Mouse (Mus musculus): Measurements from ENCODE around the gene Abhd15. TPM values are rescaled to one million over a fixed set of nuclear protein-coding genes. Genes with fewer than 3 reads are reported as not detected.

Gene Abhd15
- polyA plus RNA-seq, 1 experiment from 2014 or later: 1.9 TPM

GRCm38 (mm10) chr11:77513811-77514170 lies 1.1 kb upstream of the Abhd15 start:
- H3K9me3 ChIP-seq (ENCODE audit: control insufficient read depth, low read length): no peaks in the 10 kb centered on the region
- peaks cover 30% of the 10 kb centered on the region for H3K4me1 ChIP-seq (ENCODE audit: control insufficient read depth, insufficient read depth, low read length)
- no peak for ATAC-seq (ENCODE audit: low FRiP score)

GRCm38 (mm10) chr11:77514281-77514831 lies 565 bp upstream of the Abhd15 start:
- Histone ChIP-seq H3K27ac (ENCODE audit: low read depth, low read length) (no peak overlapping the region), H3K36me3 (ENCODE audit: control insufficient read depth, insufficient read depth, low read length) (no peaks in the 10 kb centered on the region), H3K4me3 (ENCODE audit: low read depth, low read length) (peak overlapping the region; percentile 41), H3K4me2 (peak overlapping the region; percentile 81), H3K27me3 (ENCODE audit: control insufficient read depth, insufficient read depth, low read length) (peaks cover 14% of the 10 kb centered on the region), H3K9me3 (ENCODE audit: control insufficient read depth, low read length) (no peaks in the 10 kb centered on the region), H3K9ac (ENCODE audit: low read length) (peak overlapping the region; percentile 55), H3K4me1 (ENCODE audit: control insufficient read depth, insufficient read depth, low read length) (peaks cover 30% of the 10 kb centered on the region)
- no peak for ATAC-seq (ENCODE audit: low FRiP score)
- WGBS: 2% methylated on average over 19 of the region's 19 CpGs
- DNase-seq (ENCODE audit: low spot score, missing footprints): peak; percentile 96

More at GRCm38 (mm10) chr11:77513811-77514170, 1.1 kb upstream of the Abhd15 start:
- peaks cover 14% of the 10 kb centered on the region for H3K27me3 ChIP-seq (ENCODE audit: control insufficient read depth, insufficient read depth, low read length)
- peak overlapping the region; percentile 59 for H3K4me3 ChIP-seq (ENCODE audit: low read depth, low read length)
- no peak for DNase-seq (ENCODE audit: low spot score, missing footprints)
- no peaks in the 10 kb centered on the region for H3K36me3 ChIP-seq (ENCODE audit: control insufficient read depth, insufficient read depth, low read length)
- H3K4me2 ChIP-seq: peak overlapping the region; percentile 81
- 5% methylated on average over 10 of the region's 10 CpGs for WGBS
- no peak overlapping the region for H3K27ac ChIP-seq (ENCODE audit: low read depth, low read length)
- peak overlapping the region; percentile 51 for H3K9ac ChIP-seq (ENCODE audit: low read length)

GRCm38 (mm10) chr11:77515637-77516552 lies 974 bp downstream of the Abhd15 start, which contains the start of gene Trp53i13:
Gene Trp53i13 (minus strand): TSS chr11:77515980.
- Histone ChIP-seq H3K27me3 (ENCODE audit: control insufficient read depth, insufficient read depth, low read length) (peaks cover 14% of the 10 kb centered on the region), H3K27ac (ENCODE audit: low read depth, low read length) (no peak within 1 kb of the TSS; the same call in 1 of the 2 replicates), H3K9ac (ENCODE audit: low read length) (peak within 1 kb of the TSS; percentile 55), H3K4me2 (peak within 1 kb of the TSS; percentile 81), H3K36me3 (ENCODE audit: control insufficient read depth, insufficient read depth, low read length) (no peaks in the 10 kb centered on the region), H3K4me3 (ENCODE audit: low read depth, low read length) (peak within 1 kb of the TSS; percentile 41), H3K9me3 (ENCODE audit: control insufficient read depth, low read length) (no peaks in the 10 kb centered on the region), H3K4me1 (ENCODE audit: control insufficient read depth, insufficient read depth, low read length) (peaks cover 33% of the 10 kb centered on the region)
- peak; percentile 90 for DNase-seq (ENCODE audit: low spot score, missing footprints)
- WGBS: 7% methylated on average over 39 of the region's 39 CpGs
- ATAC-seq (ENCODE audit: low FRiP score): no peak

- DNase-seq (ENCODE audit: low spot score, missing footprints): no peak
- WGBS: 51% methylated on average over 5 of the region's 5 CpGs
- no peak for ATAC-seq (ENCODE audit: low FRiP score)
- Histone ChIP-seq H3K4me3 (ENCODE audit: low read depth, low read length) (no peak overlapping the region), H3K4me1 (ENCODE audit: control insufficient read depth, insufficient read depth, low read length) (peaks cover 33% of the 10 kb centered on the region), H3K9ac (ENCODE audit: low read length) (no peak overlapping the region), H3K27ac (ENCODE audit: low read depth, low read length) (no peak overlapping the region), H3K27me3 (ENCODE audit: control insufficient read depth, insufficient read depth, low read length) (peaks cover 14% of the 10 kb centered on the region), H3K9me3 (ENCODE audit: control insufficient read depth, low read length) (no peaks in the 10 kb centered on the region), H3K36me3 (ENCODE audit: control insufficient read depth, insufficient read depth, low read length) (no peaks in the 10 kb centered on the region), H3K4me2 (no peak overlapping the region)
Measured at GRCm38 (mm10) chr11:77516553-77517425, 1.9 kb downstream of the Abhd15 start.

- Histone ChIP-seq H3K4me2 (no peak overlapping the region), H3K9me3 (ENCODE audit: control insufficient read depth, low read length) (no peaks in the 10 kb centered on the region), H3K9ac (ENCODE audit: low read length) (no peak overlapping the region), H3K27ac (ENCODE audit: low read depth, low read length) (no peak overlapping the region), H3K27me3 (ENCODE audit: control insufficient read depth, insufficient read depth, low read length) (peaks cover 14% of the 10 kb centered on the region), H3K4me1 (ENCODE audit: control insufficient read depth, insufficient read depth, low read length) (peaks cover 29% of the 10 kb centered on the region), H3K36me3 (ENCODE audit: control insufficient read depth, insufficient read depth, low read length) (no peaks in the 10 kb centered on the region), H3K4me3 (ENCODE audit: low read depth, low read length) (no peak overlapping the region)
- 83% methylated on average over 27 of the region's 27 CpGs for WGBS
- DNase-seq (ENCODE audit: low spot score, missing footprints) (no peak), ATAC-seq (ENCODE audit: low FRiP score) (no peak)
Measured at GRCm38 (mm10) chr11:77518051-77518798, 3.3 kb downstream of the Abhd15 start.

- Histone ChIP-seq H3K27me3 (ENCODE audit: control insufficient read depth, insufficient read depth, low read length) (peaks cover 14% of the 10 kb centered on the region), H3K27ac (ENCODE audit: low read depth, low read length) (no peak within 1 kb of the TSS), H3K4me1 (ENCODE audit: control insufficient read depth, insufficient read depth, low read length) (peaks cover 22% of the 10 kb centered on the region), H3K9me3 (ENCODE audit: control insufficient read depth, low read length) (no peaks in the 10 kb centered on the region), H3K4me2 (no peak within 1 kb of the TSS), H3K36me3 (ENCODE audit: control insufficient read depth, insufficient read depth, low read length) (no peaks in the 10 kb centered on the region), H3K4me3 (ENCODE audit: low read depth, low read length) (no peak within 1 kb of the TSS), H3K9ac (ENCODE audit: low read length) (no peak within 1 kb of the TSS)
- DNase-seq (ENCODE audit: low spot score, missing footprints) (no peak), ATAC-seq (ENCODE audit: low FRiP score) (no peak)
- WGBS: 78% methylated on average over 5 of the region's 5 CpGs
Measured at GRCm38 (mm10) chr11:77519043-77519442, 4.1 kb downstream of the Abhd15 start, which contains the start of gene Gm10392. Gene Gm10392 (minus strand): TSS chr11:77519198.

- Histone ChIP-seq H3K4me3 (ENCODE audit: low read depth, low read length) (no peak overlapping the region), H3K9me3 (ENCODE audit: control insufficient read depth, low read length) (no peaks in the 10 kb centered on the region), H3K36me3 (ENCODE audit: control insufficient read depth, insufficient read depth, low read length) (no peaks in the 10 kb centered on the region), H3K4me2 (no peak overlapping the region), H3K4me1 (ENCODE audit: control insufficient read depth, insufficient read depth, low read length) (peaks cover 6% of the 10 kb centered on the region), H3K27ac (ENCODE audit: low read depth, low read length) (no peak overlapping the region), H3K27me3 (ENCODE audit: control insufficient read depth, insufficient read depth, low read length) (peaks cover 9% of the 10 kb centered on the region), H3K9ac (ENCODE audit: low read length) (no peak overlapping the region)
- ATAC-seq (ENCODE audit: low FRiP score): no peak
- WGBS: 57% methylated on average over 5 of the region's 5 CpGs
- DNase-seq (ENCODE audit: low spot score, missing footprints): no peak
Measured at GRCm38 (mm10) chr11:77520601-77521529, 5.9 kb downstream of the Abhd15 start.
